Mouse (Mus musculus) spleen, adult 2 months (tissue): ENCODE results near the gene Thy1. TPM values are rescaled to one million over a fixed set of nuclear protein-coding genes. Genes with fewer than 3 reads are reported as not detected.

ENCODE experiments used
- DNase-seq, 2 experiments: peaks; one replicate each; pipeline versions ENCODE4 v3.0.0 to v3.0.0-alpha.2; 2012 to 2021; ENCODE audit warnings: low spot score in 2 of 2, low read depth in 1 of 2
- H3K27ac ChIP-seq: fragments of 200-500 bp; 2 replicates; pipeline ENCODE4 v1.5.1; 2012; ENCODE audit warnings: low read length, inconsistent platforms; ENCODE audit not compliant: insufficient read depth
- H3K27me3 ChIP-seq: fragments of 200-500 bp; 2 replicates; pipeline ENCODE4 v1.6.1; 2012; ENCODE audit warnings: mild to moderate bottlenecking, moderate library complexity, low read length, inconsistent platforms; ENCODE audit not compliant: control insufficient read depth, insufficient read depth
- H3K36me3 ChIP-seq: fragments of 200-500 bp; 2 replicates; pipeline ENCODE4 v1.6.1; 2012; ENCODE audit warnings: mild to moderate bottlenecking, low read length, inconsistent platforms; ENCODE audit not compliant: control insufficient read depth, insufficient read depth
- H3K4me1 ChIP-seq: fragments of 200-500 bp; 2 replicates; pipeline ENCODE4 v1.6.1; 2011; ENCODE audit warnings: inconsistent platforms; ENCODE audit not compliant: control insufficient read depth, insufficient read depth, insufficient read length
- H3K4me3 ChIP-seq: fragments of 200-500 bp; 2 replicates; pipeline ENCODE4 v1.5.1; 2011; ENCODE audit warnings: mild to moderate bottlenecking, inconsistent platforms; ENCODE audit not compliant: insufficient read depth, insufficient read length; ENCODE audit errors: extremely low read depth
- CTCF ChIP-seq: fragments of 200-500 bp; IDR thresholded peaks from 2 replicates; pipeline ENCODE4 v1.5.1; 2011; ENCODE audit warnings: mild to moderate bottlenecking, inconsistent platforms; ENCODE audit not compliant: insufficient read depth, insufficient read length, insufficient replicate concordance; ENCODE audit errors: extremely low read depth
- POLR2A ChIP-seq: fragments of 200-500 bp; IDR thresholded peaks from 2 replicates; pipeline ENCODE4 v1.6.1; 2011; ENCODE audit warnings: low read depth, low read length, inconsistent platforms
- WGBS: fragments of 180-500 bp; shearing (Covaris S2); methylation state at CpG from one replicate; pipeline ENCODE4 v1.1.7; 2018; 5-methylcytosine and 5-hydroxymethylcytosine counted together
- polyA plus RNA-seq: library from polyadenylated mRNA; depleted of rRNA; stranded (reverse); fragments of >200 nt; gene quantifications from 2 replicates; pipeline ENCODE4 v1.2.3, GENCODE M21; 2012

The Thy1 gene
- polyA plus RNA-seq, 1 experiment = 206 TPM

GRCm38 (mm10) chr9:44010900-44011299 lies 32.3 kb upstream of the Thy1 start:
- no peaks in the 10 kb centered on the region; the same call in 1 of the 2 replicates for H3K4me1 ChIP-seq
- H3K27me3 ChIP-seq = no peaks in the 10 kb centered on the region
- H3K4me3 ChIP-seq = no peak overlapping the region
- no peak for DNase-seq
- TF ChIP-seq CTCF = no peak
- no peak for TF ChIP-seq POLR2A
- H3K27ac ChIP-seq = no peak overlapping the region
- no peaks in the 10 kb centered on the region for H3K36me3 ChIP-seq
- WGBS = 50% methylated on average over 3 of the region's 3 CpGs

- no peak overlapping the region for H3K27ac ChIP-seq
- H3K27me3 ChIP-seq = no peaks in the 10 kb centered on the region
- H3K4me1 ChIP-seq = no peaks in the 10 kb centered on the region; the same call in 1 of the 2 replicates
- WGBS = 71% methylated on average over 5 of the region's 5 CpGs
- TF ChIP-seq CTCF (no peak), POLR2A (no peak)
- no peaks in the 10 kb centered on the region for H3K36me3 ChIP-seq
- H3K4me3 ChIP-seq = no peak overlapping the region
- DNase-seq = no peak
Measured at GRCm38 (mm10) chr9:44011668-44012067, 31.5 kb upstream of the Thy1 start.

GRCm38 (mm10) chr9:44012164-44012563 lies 31.0 kb upstream of the Thy1 start:
- Histone ChIP-seq H3K27ac (no peak overlapping the region), H3K4me1 (no peaks in the 10 kb centered on the region; the same call in 1 of the 2 replicates), H3K4me3 (no peak overlapping the region), H3K27me3 (no peaks in the 10 kb centered on the region), H3K36me3 (no peaks in the 10 kb centered on the region)
- WGBS = 75% methylated on average over 6 of the region's 6 CpGs
- TF ChIP-seq POLR2A (no peak), CTCF (no peak)
- DNase-seq = no peak

- Histone ChIP-seq H3K36me3 (no peaks in the 10 kb centered on the region), H3K27ac (peak overlapping the region; percentile 34), H3K4me3 (no peak overlapping the region), H3K27me3 (no peaks in the 10 kb centered on the region), H3K4me1 (no peaks in the 10 kb centered on the region; the same call in 1 of the 2 replicates)
- DNase-seq = no peak
- TF ChIP-seq POLR2A = no peak
- TF ChIP-seq CTCF = no peak
- WGBS = 14% methylated on average over 8 of the region's 8 CpGs
Measured at GRCm38 (mm10) chr9:44012761-44013301, 30.4 kb upstream of the Thy1 start.

GRCm38 (mm10) chr9:44013781-44014180 lies 29.4 kb upstream of the Thy1 start:
- TF ChIP-seq POLR2A = no peak
- TF ChIP-seq CTCF = no peak
- Histone ChIP-seq H3K27ac (peak overlapping the region; percentile 34; the same call in 1 of the 2 replicates), H3K4me1 (no peaks in the 10 kb centered on the region; the same call in 1 of the 2 replicates), H3K4me3 (no peak overlapping the region), H3K36me3 (no peaks in the 10 kb centered on the region), H3K27me3 (no peaks in the 10 kb centered on the region)
- no peak for DNase-seq
- 44% methylated on average over 6 of the region's 6 CpGs for WGBS

GRCm38 (mm10) chr9:44016304-44016703 lies 26.9 kb upstream of the Thy1 start:
- Histone ChIP-seq H3K27ac (no peak overlapping the region), H3K4me1 (no peaks in the 10 kb centered on the region; the same call in 1 of the 2 replicates), H3K27me3 (no peaks in the 10 kb centered on the region), H3K4me3 (no peak overlapping the region), H3K36me3 (no peaks in the 10 kb centered on the region)
- WGBS = 77% methylated on average over 5 of the region's 5 CpGs
- DNase-seq = no peak
- no peak for TF ChIP-seq CTCF
- TF ChIP-seq POLR2A = no peak

- DNase-seq = no peak
- H3K27ac ChIP-seq = peak overlapping the region; percentile 32; the same call in 1 of the 2 replicates
- H3K4me3 ChIP-seq = no peak overlapping the region
- no peaks in the 10 kb centered on the region for H3K36me3 ChIP-seq
- no peaks in the 10 kb centered on the region; the same call in 1 of the 2 replicates for H3K4me1 ChIP-seq
- no peak for TF ChIP-seq POLR2A
- no peak for TF ChIP-seq CTCF
- WGBS = 75% methylated on average over 5 of the region's 5 CpGs
- H3K27me3 ChIP-seq = no peaks in the 10 kb centered on the region
Measured at GRCm38 (mm10) chr9:44017846-44018245, 25.3 kb upstream of the Thy1 start.
